Mouse (Mus musculus) small intestine, adult 2 months (tissue): ENCODE measurements around the gene Klrb1. TPM values are rescaled to one million over a fixed set of nuclear protein-coding genes. Genes with fewer than 3 reads are reported as not detected.
"Not testable (repeated sequence)": the region's sequence is repeated elsewhere in the genome, so short reads cannot be mapped to it uniquely, and the experiment has no call there.

Source experiments
- H3K27ac ChIP-seq: fragments of 200-500 bp; 2 replicates; pipeline ENCODE4 v1.5.1; 2012; ENCODE audit warnings: low read depth, low read length, control low read depth, inconsistent platforms; ENCODE audit not compliant: insufficient read depth
- H3K27me3 ChIP-seq: fragments of 200-500 bp; 2 replicates; pipeline ENCODE4 v1.6.1; 2012; ENCODE audit warnings: mild to moderate bottlenecking, moderate library complexity, low read length, inconsistent platforms; ENCODE audit not compliant: control insufficient read depth, insufficient read depth
- H3K36me3 ChIP-seq: fragments of 200-500 bp; 2 replicates; pipeline ENCODE4 v1.6.1; 2012; ENCODE audit warnings: mild to moderate bottlenecking, low read length, control low read depth, inconsistent platforms; ENCODE audit not compliant: control insufficient read depth, insufficient read depth
- H3K4me1 ChIP-seq: fragments of 200-500 bp; 2 replicates; pipeline ENCODE4 v1.6.1; 2012; ENCODE audit warnings: low read length, inconsistent platforms, mixed read lengths; ENCODE audit not compliant: control insufficient read depth, insufficient read depth, insufficient read length
- H3K4me3 ChIP-seq: fragments of 200-500 bp; 2 replicates; pipeline ENCODE4 v1.5.1; 2012; ENCODE audit warnings: low read depth, mild to moderate bottlenecking, control low read depth, inconsistent platforms, low read length, moderate library complexity
- CTCF ChIP-seq: fragments of 200-500 bp; IDR thresholded peaks from 2 replicates; pipeline ENCODE4 v1.5.1; 2012; ENCODE audit warnings: low read depth, mild to moderate bottlenecking, control low read depth, inconsistent platforms, low read length, moderate library complexity, mixed read lengths; ENCODE audit not compliant: insufficient replicate concordance, insufficient read length; ENCODE audit errors: extremely low read depth
- POLR2A ChIP-seq: fragments of 200-500 bp; IDR thresholded peaks from 2 replicates; pipeline ENCODE4 v1.6.1; 2012; ENCODE audit warnings: low read depth, mild to moderate bottlenecking, control low read depth, inconsistent platforms, low read length, moderate library complexity
- WGBS: fragments of 180-500 bp; shearing (Covaris S2); methylation state at CpG from one replicate; pipeline ENCODE4 v1.1.7; 2018; 5-methylcytosine and 5-hydroxymethylcytosine counted together
- polyA plus RNA-seq: library from polyadenylated mRNA; depleted of rRNA; stranded (reverse); fragments of >200 nt; gene quantifications from 2 replicates; pipeline ENCODE4 v1.2.3, GENCODE M21; 2012

Klrb1 gene
- polyA plus RNA-seq, 1 experiment: not detected

GRCm38 (mm10) chr6:128753610-128754224 lies 30.9 kb upstream of the Klrb1 start:
- not testable (repeated sequence) for H3K4me1 ChIP-seq, H3K36me3 ChIP-seq, H3K27me3 ChIP-seq
- TF ChIP-seq CTCF: peak; percentile 54; the same call in 1 of the 2 replicates
- 20% methylated on average over 8 of the region's 8 CpGs for WGBS
- H3K4me3 ChIP-seq: peak overlapping the region; percentile 31
- peak overlapping the region; percentile 97 for H3K27ac ChIP-seq

DNA sequence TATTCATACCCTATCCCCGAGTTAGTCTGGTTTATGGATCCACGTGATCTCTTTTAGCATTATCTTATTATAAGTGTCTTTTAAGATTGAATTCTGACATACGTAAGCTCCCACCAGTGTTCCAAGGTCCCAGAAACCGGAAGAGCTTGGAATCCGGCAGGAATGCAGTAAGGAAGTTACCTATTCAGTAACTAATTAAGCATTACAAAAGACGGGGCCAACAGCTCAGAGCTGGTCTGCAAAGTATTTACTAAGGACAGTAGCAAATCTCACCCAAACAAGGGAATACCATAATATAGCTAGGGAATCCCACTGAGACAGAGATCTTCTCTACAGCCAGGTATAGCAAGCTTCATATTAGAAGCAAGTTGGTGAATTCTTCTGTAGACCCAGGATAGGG lies 24.1 kb upstream of the Klrb1 start:
- 76% methylated on average over 6 of the region's 6 CpGs for WGBS
- not testable (repeated sequence) for H3K4me3 ChIP-seq, H3K36me3 ChIP-seq, H3K27me3 ChIP-seq, H3K4me1 ChIP-seq, H3K27ac ChIP-seq

GRCm38 (mm10) chr6:128737445-128737844 lies 14.6 kb upstream of the Klrb1 start:
- TF ChIP-seq POLR2A (no peak), CTCF (no peak)
- no peak overlapping the region for H3K4me3 ChIP-seq
- H3K27ac ChIP-seq: no peak overlapping the region
- H3K4me1 ChIP-seq: peaks cover 7% of the 10 kb centered on the region
- H3K27me3 ChIP-seq: no peaks in the 10 kb centered on the region
- WGBS: 94% methylated on average over 7 of the region's 7 CpGs
- H3K36me3 ChIP-seq: no peaks in the 10 kb centered on the region

- H3K4me1 ChIP-seq: peaks cover 8% of the 10 kb centered on the region
- H3K27me3 ChIP-seq: no peaks in the 10 kb centered on the region
- no peaks in the 10 kb centered on the region for H3K36me3 ChIP-seq
- TF ChIP-seq POLR2A: no peak
- peak; percentile 45; the same call in 1 of the 2 replicates for TF ChIP-seq CTCF
- H3K27ac ChIP-seq: no peak overlapping the region
- no peak overlapping the region for H3K4me3 ChIP-seq
These were observed 13.2 kb upstream of the Klrb1 start for GRCm38 (mm10) chr6:128736100-128736499.

DNA sequence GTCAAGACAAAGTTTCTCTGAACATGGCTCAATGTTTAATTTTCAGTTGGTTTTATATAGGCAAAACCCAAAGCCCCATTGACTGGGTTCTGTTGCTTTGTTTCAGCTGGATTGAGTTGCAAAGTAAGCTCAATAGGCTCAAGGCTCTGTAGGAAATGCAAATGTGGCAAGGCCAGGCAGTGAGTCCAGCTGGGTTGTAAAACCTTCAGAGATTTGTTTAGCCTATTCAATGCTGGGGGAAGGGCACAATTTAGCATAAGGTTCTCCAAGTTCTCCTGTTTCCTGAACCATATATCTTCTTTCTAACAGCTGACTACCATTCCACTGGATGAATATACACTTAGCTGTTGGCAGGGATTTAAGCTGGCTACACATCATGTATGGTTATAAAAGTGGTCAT lies 12.0 kb upstream of the Klrb1 start:
- TF ChIP-seq CTCF: no peak
- no peak for TF ChIP-seq POLR2A
- Histone ChIP-seq H3K27me3 (no peaks in the 10 kb centered on the region), H3K4me1 (peaks cover 8% of the 10 kb centered on the region), H3K4me3 (no peak overlapping the region), H3K27ac (peak overlapping the region; percentile 27; the same call in 1 of the 2 replicates), H3K36me3 (no peaks in the 10 kb centered on the region)

GRCm38 (mm10) chr6:128733908-128734679 lies 11.2 kb upstream of the Klrb1 start:
- no peaks in the 10 kb centered on the region for H3K27me3 ChIP-seq
- H3K4me1 ChIP-seq: peaks cover 8% of the 10 kb centered on the region
- 84% methylated on average over 5 of the region's 5 CpGs for WGBS
- peak overlapping the region; percentile 55 for H3K27ac ChIP-seq
- no peak for TF ChIP-seq CTCF
- no peak for TF ChIP-seq POLR2A
- no peaks in the 10 kb centered on the region for H3K36me3 ChIP-seq
- no peak overlapping the region for H3K4me3 ChIP-seq

DNA sequence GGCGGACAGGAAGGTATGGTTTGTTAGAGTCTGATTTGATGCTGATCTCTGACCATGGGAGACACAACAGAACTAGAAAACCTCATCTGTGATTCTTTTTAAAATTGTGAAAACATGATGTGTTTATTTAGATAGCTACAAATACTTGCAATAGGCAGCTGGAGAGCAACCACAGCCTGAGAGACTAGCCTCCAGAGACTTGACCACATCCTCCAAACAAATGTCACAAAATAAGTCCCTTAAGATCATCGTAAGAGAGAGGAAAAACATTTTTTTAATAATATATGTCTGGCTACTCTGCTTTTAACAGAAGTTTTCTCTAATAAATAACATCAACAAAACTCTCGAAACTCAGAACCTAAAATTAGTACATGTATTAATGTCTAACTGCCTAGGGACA lies 9.2 kb upstream of the Klrb1 start:
- Histone ChIP-seq H3K27me3 (no peaks in the 10 kb centered on the region), H3K27ac (peak overlapping the region; percentile 77), H3K36me3 (no peaks in the 10 kb centered on the region), H3K4me1 (peaks cover 8% of the 10 kb centered on the region), H3K4me3 (no peak overlapping the region)
- TF ChIP-seq CTCF (no peak), POLR2A (no peak)
- WGBS: 76% methylated on average over 3 of the region's 3 CpGs

- Histone ChIP-seq H3K36me3 (no peaks in the 10 kb centered on the region), H3K4me1 (no peaks in the 10 kb centered on the region), H3K27ac (no peak overlapping the region), H3K27me3 (no peaks in the 10 kb centered on the region), H3K4me3 (no peak overlapping the region)
- WGBS: 87% methylated on average over 3 of the region's 3 CpGs
- TF ChIP-seq POLR2A: no peak
- no peak for TF ChIP-seq CTCF
These were observed 21.2 kb downstream of the Klrb1 start for GRCm38 (mm10) chr6:128701691-128702090.
